Mouse (Mus musculus): ENCODE measurements around the gene Nprl2. TPM values are rescaled to one million over a fixed set of nuclear protein-coding genes. Genes with fewer than 3 reads are reported as not detected.
A peak's percentile ranks its signal among the peaks of the same experiment; 100 is the strongest.

Gene Nprl2
- polyA plus RNA-seq, 1 experiment from 2014 or later = 48.6 TPM

DNA sequence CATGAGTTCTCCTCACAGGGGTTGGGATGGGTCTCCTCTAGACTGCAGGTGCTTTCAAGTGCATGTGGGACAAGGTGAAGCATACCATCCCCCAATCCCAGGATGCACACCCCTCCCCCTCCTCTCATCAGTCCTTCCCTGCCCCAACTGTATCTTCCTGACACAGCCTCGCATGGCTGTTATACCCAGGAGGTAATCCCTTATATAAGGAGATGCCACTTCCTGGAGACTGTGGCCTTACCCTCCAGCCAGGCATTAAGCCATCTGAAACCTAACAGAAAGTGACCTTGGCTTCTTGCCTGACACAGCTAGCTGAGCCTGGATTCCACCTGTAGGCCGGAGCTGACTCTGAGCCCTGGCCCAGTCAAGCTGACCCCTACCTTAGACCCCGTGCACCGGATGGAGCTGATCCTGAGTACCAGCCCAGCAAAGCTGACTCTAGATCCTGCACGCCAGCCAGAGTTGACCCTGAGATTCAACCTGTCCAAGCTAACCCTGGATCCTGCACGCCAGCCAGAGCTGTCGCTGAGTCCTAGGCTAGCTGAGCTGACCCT, 40.6 kb downstream of the Nprl2 start:
- Histone ChIP-seq H3K27ac (ENCODE audit: low read depth, low read length) (no peak overlapping the region), H3K9me3 (ENCODE audit: control insufficient read depth, low read length) (no peaks in the 10 kb centered on the region), H3K4me1 (ENCODE audit: control insufficient read depth, insufficient read depth, low read length) (peaks cover 18% of the 10 kb centered on the region), H3K4me3 (ENCODE audit: low read length) (no peak overlapping the region), H3K27me3 (ENCODE audit: control insufficient read depth, insufficient read depth, low read length) (no peaks in the 10 kb centered on the region), H3K9ac (ENCODE audit: low read depth, low read length) (no peak overlapping the region), H3K4me2 (replicated peaks; ENCODE audit: low read depth, low read length) (no peak overlapping the region), H3K36me3 (ENCODE audit: control insufficient read depth, insufficient read depth, low read length) (peaks cover 6% of the 10 kb centered on the region; the same call in 1 of the 2 replicates)
- no peak for ATAC-seq (ENCODE audit: low FRiP score, low TSS enrichment)
- 93% methylated on average over 7 of the region's 7 CpGs for WGBS

DNA sequence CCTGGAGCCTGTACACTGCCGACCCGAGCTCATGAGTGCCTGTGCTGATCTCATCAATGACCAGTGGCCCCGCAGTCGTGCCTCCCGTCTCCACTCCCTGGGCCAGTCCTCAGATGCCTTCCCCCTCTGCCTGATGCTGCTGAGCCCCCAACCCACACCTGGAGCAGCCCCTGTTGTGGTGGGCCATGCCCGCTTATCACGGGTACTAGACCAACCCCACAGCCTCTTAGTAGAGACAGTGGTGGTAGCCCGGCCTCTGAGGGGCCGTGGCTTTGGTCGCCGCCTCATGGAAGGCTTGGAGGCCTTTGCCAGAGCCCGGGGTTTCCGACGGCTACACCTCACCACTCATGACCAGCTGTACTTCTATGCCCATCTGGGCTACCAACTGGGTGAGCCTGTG, 41.1 kb downstream of the Nprl2 start:
- Histone ChIP-seq H3K4me1 (ENCODE audit: control insufficient read depth, insufficient read depth, low read length) (peaks cover 18% of the 10 kb centered on the region), H3K9ac (ENCODE audit: low read depth, low read length) (no peak overlapping the region), H3K36me3 (ENCODE audit: control insufficient read depth, insufficient read depth, low read length) (peaks cover 6% of the 10 kb centered on the region; the same call in 1 of the 2 replicates), H3K9me3 (ENCODE audit: control insufficient read depth, low read length) (no peaks in the 10 kb centered on the region), H3K27me3 (ENCODE audit: control insufficient read depth, insufficient read depth, low read length) (no peaks in the 10 kb centered on the region), H3K27ac (ENCODE audit: low read depth, low read length) (no peak overlapping the region), H3K4me3 (ENCODE audit: low read length) (no peak overlapping the region), H3K4me2 (replicated peaks; ENCODE audit: low read depth, low read length) (no peak overlapping the region)
- no peak for ATAC-seq (ENCODE audit: low FRiP score, low TSS enrichment)
- WGBS = 94% methylated on average over 14 of the region's 14 CpGs

DNA sequence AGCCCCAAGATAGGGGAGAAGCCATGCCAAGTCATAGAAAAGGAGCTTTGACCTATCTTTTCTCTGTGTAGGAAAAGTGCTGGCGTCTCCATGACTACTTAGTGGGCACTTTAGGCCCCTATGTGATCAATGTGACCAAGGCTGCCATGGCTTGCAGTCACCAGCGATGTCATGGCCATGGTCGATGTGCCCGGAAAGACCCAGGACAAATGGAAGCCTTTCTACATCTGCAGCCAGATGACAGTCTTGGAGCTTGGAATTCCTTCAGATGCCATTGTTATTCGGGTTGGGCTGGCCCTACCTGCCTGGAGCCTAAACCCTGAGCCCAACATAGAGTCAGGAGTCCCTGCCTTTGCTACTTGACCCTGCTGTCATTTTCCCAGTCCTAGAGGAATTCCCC, 44.5 kb downstream of the Nprl2 start:
- H3K9me3 ChIP-seq (ENCODE audit: control insufficient read depth, low read length) = no peaks in the 10 kb centered on the region
- no peak overlapping the region for H3K4me3 ChIP-seq (ENCODE audit: low read length)
- no peak overlapping the region for H3K4me2 ChIP-seq (replicated peaks; ENCODE audit: low read depth, low read length)
- peaks cover 26% of the 10 kb centered on the region for H3K36me3 ChIP-seq (ENCODE audit: control insufficient read depth, insufficient read depth, low read length)
- H3K27me3 ChIP-seq (ENCODE audit: control insufficient read depth, insufficient read depth, low read length) = no peaks in the 10 kb centered on the region
- no peak overlapping the region for H3K9ac ChIP-seq (ENCODE audit: low read depth, low read length)
- H3K4me1 ChIP-seq (ENCODE audit: control insufficient read depth, insufficient read depth, low read length) = peaks cover 15% of the 10 kb centered on the region
- H3K27ac ChIP-seq (ENCODE audit: low read depth, low read length) = no peak overlapping the region
- WGBS = 85% methylated on average over 5 of the region's 5 CpGs
- no peak for ATAC-seq (ENCODE audit: low FRiP score, low TSS enrichment)

DNA sequence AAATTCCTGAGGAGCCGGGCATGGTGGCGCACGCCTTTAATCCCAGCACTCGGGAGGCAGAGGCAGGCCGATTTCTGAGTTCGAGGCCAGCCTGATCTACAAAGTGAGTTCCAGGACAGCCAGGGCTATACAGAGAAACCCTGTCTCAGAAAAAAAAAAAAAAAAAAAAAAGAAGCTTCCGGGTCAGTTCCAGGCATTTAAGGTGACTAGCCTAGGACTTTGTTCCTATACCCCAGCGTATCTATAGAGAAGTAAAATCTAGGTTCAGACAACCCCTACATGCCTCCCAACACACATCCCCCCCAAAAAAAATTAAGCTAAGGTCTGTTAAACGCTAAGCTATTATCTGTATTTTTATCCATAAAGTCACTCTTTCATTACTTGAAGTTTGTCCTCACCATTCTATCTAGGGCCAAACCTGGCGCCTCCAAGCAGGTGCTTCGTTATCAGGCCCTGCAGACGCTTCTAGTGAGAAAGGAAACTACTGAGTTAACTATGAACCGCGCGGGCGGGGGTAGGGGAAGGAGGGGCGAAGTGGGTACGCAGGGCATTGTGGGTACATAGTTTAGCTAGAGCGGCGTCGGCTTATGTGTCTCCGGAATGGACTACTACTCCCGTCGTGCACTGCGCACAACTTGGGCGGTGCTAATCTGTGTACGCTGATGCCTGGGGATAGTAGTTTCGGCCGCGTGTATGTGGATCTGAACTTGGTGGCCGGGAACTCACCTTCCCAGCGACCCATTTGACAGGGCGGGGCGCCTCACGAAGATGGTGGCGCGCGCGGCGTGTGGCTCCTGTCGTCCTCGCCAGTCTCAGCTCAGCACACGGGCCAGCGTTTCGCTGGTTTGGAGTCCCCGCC, 45.2 kb downstream of the Nprl2 start, which contains the start of gene Ifrd2:
TSS of gene Ifrd2 (plus strand) at position 669 of the 859 bp plus-strand sequence.
- Histone ChIP-seq H3K9me3 (ENCODE audit: control insufficient read depth, low read length) (no peaks in the 10 kb centered on the region), H3K4me3 (ENCODE audit: low read length) (peak within 1 kb of the TSS; percentile 83), H3K4me2 (replicated peaks; ENCODE audit: low read depth, low read length) (peak within 1 kb of the TSS; percentile 54), H3K36me3 (ENCODE audit: control insufficient read depth, insufficient read depth, low read length) (peaks cover 33% of the 10 kb centered on the region), H3K4me1 (ENCODE audit: control insufficient read depth, insufficient read depth, low read length) (peaks cover 9% of the 10 kb centered on the region; the same call in 1 of the 2 replicates), H3K9ac (ENCODE audit: low read depth, low read length) (peak within 1 kb of the TSS; percentile 79), H3K27ac (ENCODE audit: low read depth, low read length) (0 out of 2 replicates have a peak within 1 kb of the TSS, but pooled peaks have one; percentile 24), H3K27me3 (ENCODE audit: control insufficient read depth, insufficient read depth, low read length) (no peaks in the 10 kb centered on the region)
- ATAC-seq (ENCODE audit: low FRiP score, low TSS enrichment) = peak; percentile 98
- 13% methylated on average over 46 of the region's 46 CpGs for WGBS

DNA sequence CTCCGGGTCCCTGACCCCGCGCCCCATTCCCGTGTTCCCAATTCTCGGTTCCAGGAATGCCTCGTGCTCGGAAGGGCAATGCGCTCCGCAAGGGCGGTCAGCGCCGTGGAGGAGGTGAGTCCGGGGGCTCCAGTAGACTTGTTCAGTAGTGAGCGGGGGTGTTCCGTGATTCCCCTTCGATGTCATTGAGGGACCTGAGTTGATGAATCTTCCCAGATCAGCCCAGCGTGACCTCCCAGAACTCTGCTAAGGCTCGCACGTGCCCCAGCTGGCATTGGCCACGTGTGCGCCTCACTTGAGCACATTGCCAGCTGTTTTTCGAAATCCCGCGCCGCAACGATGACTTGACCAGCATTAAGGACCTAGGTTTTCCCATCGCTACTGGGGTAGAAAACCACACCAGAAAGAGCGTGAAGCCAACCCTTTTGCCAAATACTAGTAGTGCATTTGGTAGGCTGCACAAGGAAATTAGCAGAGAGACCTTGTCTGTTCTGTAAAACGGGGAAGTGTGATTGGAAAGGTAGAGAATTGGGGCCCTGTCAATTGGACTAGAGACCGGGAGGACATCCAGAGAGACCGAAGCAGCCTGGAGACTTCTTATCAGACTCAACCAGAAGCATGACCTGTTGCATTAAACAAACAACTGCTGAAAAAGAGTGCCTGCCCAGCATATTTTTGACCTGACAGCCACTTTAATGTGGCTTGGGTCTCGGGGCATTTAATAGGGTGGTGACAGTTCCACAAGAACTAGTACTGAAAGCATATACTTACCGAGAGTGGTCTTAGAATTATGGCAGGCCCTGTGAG, 46.0 kb downstream of the Nprl2 start:
- Histone ChIP-seq H3K27me3 (ENCODE audit: control insufficient read depth, insufficient read depth, low read length) (no peaks in the 10 kb centered on the region), H3K4me2 (replicated peaks; ENCODE audit: low read depth, low read length) (peak overlapping the region; percentile 54), H3K4me1 (ENCODE audit: control insufficient read depth, insufficient read depth, low read length) (peaks cover 9% of the 10 kb centered on the region; the same call in 1 of the 2 replicates), H3K4me3 (ENCODE audit: low read length) (peak overlapping the region; percentile 83), H3K36me3 (ENCODE audit: control insufficient read depth, insufficient read depth, low read length) (peaks cover 41% of the 10 kb centered on the region), H3K9ac (ENCODE audit: low read depth, low read length) (peak overlapping the region; percentile 79), H3K27ac (ENCODE audit: low read depth, low read length) (0 out of 2 replicates have a peak overlapping the region, but pooled peaks have one; percentile 24), H3K9me3 (ENCODE audit: control insufficient read depth, low read length) (no peaks in the 10 kb centered on the region)
- 3% methylated on average over 33 of the region's 33 CpGs for WGBS
- no peak for ATAC-seq (ENCODE audit: low FRiP score, low TSS enrichment)

DNA sequence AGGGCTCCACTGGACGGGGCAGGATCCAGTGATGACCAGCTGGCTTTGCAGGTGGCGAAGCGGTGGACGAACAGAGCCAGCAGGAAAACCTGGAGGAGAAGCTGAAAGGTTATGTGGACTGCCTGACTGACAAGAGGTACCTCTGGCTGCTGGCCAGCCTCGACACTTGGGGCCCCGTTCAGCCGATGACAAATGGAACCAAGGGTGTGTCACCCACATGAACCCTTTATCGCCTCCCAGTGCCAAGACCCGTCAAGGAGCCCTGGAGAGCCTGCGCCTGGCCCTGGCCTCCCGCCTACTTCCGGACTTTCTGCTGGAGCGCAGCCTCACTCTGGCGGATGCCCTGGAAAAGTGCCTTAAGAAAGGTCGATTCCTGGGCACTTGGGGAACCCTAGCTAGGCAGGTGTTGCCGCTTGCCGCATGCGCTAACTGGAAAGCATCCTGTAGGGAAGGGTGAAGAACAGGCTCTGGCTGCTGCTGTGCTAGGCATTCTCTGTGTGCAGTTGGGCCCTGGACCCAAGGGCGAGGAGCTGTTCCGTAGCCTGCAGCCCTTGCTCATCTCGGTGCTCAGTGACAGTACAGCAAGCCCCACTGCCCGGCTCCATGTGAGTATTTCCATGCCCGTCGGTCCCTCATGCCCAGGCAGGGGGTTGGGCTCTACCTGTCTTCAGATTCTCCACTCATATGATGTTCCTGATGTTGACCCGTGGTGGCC, 48.2 kb downstream of the Nprl2 start:
- Histone ChIP-seq H3K4me2 (replicated peaks; ENCODE audit: low read depth, low read length) (no peak overlapping the region), H3K9ac (ENCODE audit: low read depth, low read length) (no peak overlapping the region), H3K36me3 (ENCODE audit: control insufficient read depth, insufficient read depth, low read length) (peaks cover 52% of the 10 kb centered on the region), H3K9me3 (ENCODE audit: control insufficient read depth, low read length) (no peaks in the 10 kb centered on the region), H3K4me1 (ENCODE audit: control insufficient read depth, insufficient read depth, low read length) (peaks cover 9% of the 10 kb centered on the region; the same call in 1 of the 2 replicates), H3K4me3 (ENCODE audit: low read length) (no peak overlapping the region), H3K27me3 (ENCODE audit: control insufficient read depth, insufficient read depth, low read length) (no peaks in the 10 kb centered on the region), H3K27ac (ENCODE audit: low read depth, low read length) (no peak overlapping the region)
- 90% methylated on average over 25 of the region's 25 CpGs for WGBS
- no peak for ATAC-seq (ENCODE audit: low FRiP score, low TSS enrichment)

GRCm38 (mm10) chr9:107590773-107591060, 48.7 kb downstream of the Nprl2 start:
- H3K4me3 ChIP-seq (ENCODE audit: low read length) = no peak overlapping the region
- no peak overlapping the region for H3K9ac ChIP-seq (ENCODE audit: low read depth, low read length)
- H3K36me3 ChIP-seq (ENCODE audit: control insufficient read depth, insufficient read depth, low read length) = peaks cover 52% of the 10 kb centered on the region
- 93% methylated on average over 6 of the region's 6 CpGs for WGBS
- H3K27ac ChIP-seq (ENCODE audit: low read depth, low read length) = no peak overlapping the region
- no peak overlapping the region for H3K4me2 ChIP-seq (replicated peaks; ENCODE audit: low read depth, low read length)
- peaks cover 9% of the 10 kb centered on the region; the same call in 1 of the 2 replicates for H3K4me1 ChIP-seq (ENCODE audit: control insufficient read depth, insufficient read depth, low read length)
- H3K27me3 ChIP-seq (ENCODE audit: control insufficient read depth, insufficient read depth, low read length) = no peaks in the 10 kb centered on the region
- no peaks in the 10 kb centered on the region for H3K9me3 ChIP-seq (ENCODE audit: control insufficient read depth, low read length)
- ATAC-seq (ENCODE audit: low FRiP score, low TSS enrichment) = no peak

DNA sequence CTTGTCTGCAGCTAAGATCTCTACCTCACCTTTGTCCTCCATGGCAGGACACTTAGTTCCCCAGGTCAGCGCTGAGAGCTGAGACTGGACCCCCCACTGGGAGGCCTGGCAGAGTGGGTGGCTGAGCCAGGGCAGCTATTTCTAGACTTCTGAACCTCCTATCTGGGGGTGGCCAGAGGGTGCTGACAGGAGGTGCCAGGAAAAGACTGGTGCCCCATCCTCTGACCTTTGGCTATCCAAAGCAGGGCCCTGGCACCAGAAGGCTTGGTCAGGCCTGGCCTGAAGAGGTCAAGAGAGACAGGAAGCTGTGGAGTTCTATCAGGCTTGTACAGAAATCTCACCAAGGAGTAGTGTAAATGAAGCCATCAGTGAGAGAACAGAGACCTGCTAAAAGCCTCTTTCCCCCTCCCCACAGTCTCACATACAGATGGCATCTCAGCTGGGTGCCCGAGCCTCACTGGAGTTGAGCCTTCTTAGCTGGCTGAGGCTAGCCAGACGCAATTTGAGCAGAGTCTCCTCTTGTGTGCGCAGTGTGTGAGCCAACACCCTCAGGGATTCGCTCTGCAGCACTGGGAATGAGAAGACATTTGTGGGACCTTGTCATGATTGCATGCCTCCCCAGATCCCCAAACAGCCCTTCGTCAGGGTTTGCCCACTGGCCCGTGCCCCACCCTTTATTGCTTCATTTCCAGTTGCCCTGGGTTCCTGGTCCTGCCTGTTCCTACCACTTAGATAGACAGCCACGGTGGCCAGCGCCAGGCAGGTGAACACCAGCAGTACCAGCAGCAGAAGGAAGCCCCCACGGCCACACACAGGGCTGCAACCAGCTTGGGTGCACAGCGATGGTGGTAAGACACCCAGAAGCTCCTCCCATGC, 51.3 kb downstream of the Nprl2 start:
- ATAC-seq (ENCODE audit: low FRiP score, low TSS enrichment) = no peak
- Histone ChIP-seq H3K36me3 (ENCODE audit: control insufficient read depth, insufficient read depth, low read length) (peaks cover 52% of the 10 kb centered on the region), H3K27ac (ENCODE audit: low read depth, low read length) (no peak overlapping the region), H3K9me3 (ENCODE audit: control insufficient read depth, low read length) (no peaks in the 10 kb centered on the region), H3K4me1 (ENCODE audit: control insufficient read depth, insufficient read depth, low read length) (peaks cover 5% of the 10 kb centered on the region; the same call in 1 of the 2 replicates), H3K4me2 (replicated peaks; ENCODE audit: low read depth, low read length) (no peak overlapping the region), H3K9ac (ENCODE audit: low read depth, low read length) (no peak overlapping the region), H3K4me3 (ENCODE audit: low read length) (no peak overlapping the region), H3K27me3 (ENCODE audit: control insufficient read depth, insufficient read depth, low read length) (no peaks in the 10 kb centered on the region)
- 85% methylated on average over 11 of the region's 11 CpGs for WGBS
